Mouse (Mus musculus): Measurements from ENCODE around the gene Cdk10.

DNA sequence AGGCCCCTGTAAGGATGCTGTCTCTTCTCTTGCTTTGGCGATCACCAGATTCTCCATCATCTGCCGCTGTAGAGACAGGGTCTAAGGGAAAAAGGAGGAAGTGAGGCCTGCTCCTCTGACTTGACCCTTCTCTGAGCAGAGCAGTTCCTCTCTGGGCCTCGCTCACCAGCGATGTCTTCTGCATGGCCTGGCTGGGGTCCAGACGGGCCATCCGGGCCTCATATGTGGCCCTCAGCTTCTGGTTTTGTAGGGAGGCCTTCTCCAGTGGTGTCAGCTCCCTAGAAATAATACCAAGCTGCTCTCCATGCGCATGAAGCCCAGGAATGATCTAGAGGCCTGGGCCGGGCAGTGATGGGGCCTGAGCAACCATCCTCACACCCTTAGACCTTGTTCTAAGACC is 24.0 kb downstream of the Cdk10 start:
- TF ChIP-seq CTCF (IDR thresholded peaks at IDR 0.05; ENCODE audit: borderline replicate concordance, extremely low read depth, insufficient read depth, insufficient read length) (no peak), POLR2A (IDR thresholded peaks at IDR 0.05; ENCODE audit: borderline replicate concordance, extremely low read depth, insufficient read depth, insufficient read length, poor library complexity, severe bottlenecking) (no peak)

All from brain, embryonic 14.5 days (tissue).